Mouse (Mus musculus) neural tube, embryonic 10.5 days (tissue): ENCODE results near the gene Slc30a3.
"Not testable (repeated sequence)": the region's sequence is repeated elsewhere in the genome, so short reads cannot be mapped to it uniquely, and the experiment has no call there.

Experiments used
- DNase-seq: peaks from one replicate; pipeline ENCODE4 v3.0.0-alpha.2; 2017; ENCODE audit warnings: low spot score; ENCODE audit errors: extremely low spot score

The Slc30a3 gene

GRCm38 (mm10) chr5:31093151-31094041 lies 14.6 kb downstream of the Slc30a3 start:
- DNase-seq = peak; percentile 49

DNA sequence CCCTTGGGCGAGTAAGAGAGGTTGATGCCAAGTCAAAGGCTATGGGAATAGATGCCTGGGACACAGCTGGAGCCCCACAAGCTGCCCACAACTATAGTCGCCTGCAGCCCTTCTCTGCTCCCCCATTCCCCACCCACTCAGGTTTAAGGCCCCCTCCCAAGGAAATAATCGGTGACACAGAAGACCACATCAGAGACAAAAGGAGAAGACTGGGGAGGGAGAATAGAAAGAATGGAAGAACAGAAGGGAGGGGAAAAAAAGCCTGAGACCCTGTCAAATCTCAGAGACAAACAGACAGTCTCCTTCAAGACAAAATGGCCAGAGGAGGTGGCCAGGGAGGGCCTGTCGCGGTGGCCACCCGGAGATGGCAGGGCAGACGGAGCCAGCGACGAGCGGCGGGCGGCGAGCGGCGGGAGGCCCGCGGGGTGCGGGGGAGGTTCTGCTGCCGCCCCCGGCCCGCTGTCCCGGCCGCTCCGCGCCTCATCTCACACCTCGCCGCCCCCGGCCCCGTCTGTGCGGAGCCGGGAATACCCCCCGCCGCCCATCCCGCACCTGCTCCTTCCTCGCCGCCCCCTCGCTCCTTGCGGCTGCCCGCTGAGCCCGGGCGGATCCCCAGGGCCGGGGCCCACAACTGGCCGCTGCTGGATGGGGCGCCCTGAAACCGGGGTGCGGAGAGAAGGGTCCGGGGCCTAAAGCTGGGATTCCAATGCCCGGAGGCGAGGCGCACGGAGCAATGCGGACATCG lies 15.6 kb downstream of the Slc30a3 start:
- peak; percentile 33 for DNase-seq

DNA sequence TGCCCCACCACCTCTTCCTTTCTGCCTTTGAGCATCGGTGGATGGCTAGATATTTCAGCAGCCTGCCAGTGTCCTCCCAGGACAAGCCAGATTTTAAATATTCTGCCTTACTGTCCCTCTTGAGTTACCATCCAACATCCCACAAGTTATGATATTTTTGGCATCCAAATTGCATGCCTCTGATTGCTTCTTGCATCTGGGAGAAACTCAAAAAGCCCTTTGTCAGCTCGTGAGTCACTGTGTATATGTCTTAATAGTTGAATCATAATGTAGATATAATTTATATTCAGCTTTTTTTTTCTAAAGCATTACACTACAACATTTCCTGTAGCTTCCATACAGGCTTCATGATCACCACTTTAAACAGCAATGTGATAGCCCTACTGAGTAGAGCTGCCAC lies 20.9 kb downstream of the Slc30a3 start:
- no peak for DNase-seq

DNA sequence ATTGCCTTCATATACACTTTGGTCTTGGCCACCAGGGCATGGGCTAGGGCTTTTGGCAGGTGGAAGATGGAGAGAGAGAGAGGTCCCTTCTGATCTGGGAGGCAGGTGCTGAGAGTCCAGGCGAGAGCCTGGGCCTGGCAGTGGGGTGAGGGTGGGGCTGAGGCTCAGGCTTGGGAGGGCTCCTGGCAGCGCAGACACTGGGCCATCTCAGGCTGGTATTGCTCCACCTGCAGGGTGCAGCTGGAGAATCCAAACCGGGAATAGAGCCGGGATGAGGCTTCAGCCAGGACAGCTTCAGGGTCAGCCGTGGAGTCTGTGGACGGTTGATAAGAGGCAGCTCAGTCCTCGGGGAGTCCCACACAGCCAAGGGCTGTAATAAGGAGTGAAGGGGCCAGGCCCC lies 21.4 kb downstream of the Slc30a3 start:
- no peak for DNase-seq

GRCm38 (mm10) chr5:31083949-31084348 lies 24.1 kb downstream of the Slc30a3 start:
- DNase-seq = no peak

GRCm38 (mm10) chr5:31082935-31083625 lies 25.0 kb downstream of the Slc30a3 start:
- DNase-seq = no peak

DNA sequence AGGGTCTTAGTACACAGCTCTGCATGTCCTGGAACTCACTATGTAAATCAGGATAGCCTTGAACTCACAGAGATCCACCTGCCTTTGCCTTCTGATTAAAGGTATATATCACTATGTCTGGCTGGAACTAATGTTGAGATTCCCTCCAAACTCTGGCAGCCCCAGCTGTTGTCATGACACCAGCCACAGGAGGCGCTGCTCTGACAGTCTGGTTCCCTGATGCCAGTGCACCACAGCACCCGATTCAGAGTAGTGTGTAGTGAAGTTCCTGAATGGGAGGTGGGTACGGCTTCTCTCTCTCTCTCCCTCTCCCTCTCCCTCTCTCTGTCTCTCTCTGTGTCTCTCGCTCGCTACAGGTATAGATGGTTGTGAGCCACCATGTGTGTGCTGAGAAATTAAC lies 25.7 kb downstream of the Slc30a3 start:
- peak; percentile 57 for DNase-seq

DNA sequence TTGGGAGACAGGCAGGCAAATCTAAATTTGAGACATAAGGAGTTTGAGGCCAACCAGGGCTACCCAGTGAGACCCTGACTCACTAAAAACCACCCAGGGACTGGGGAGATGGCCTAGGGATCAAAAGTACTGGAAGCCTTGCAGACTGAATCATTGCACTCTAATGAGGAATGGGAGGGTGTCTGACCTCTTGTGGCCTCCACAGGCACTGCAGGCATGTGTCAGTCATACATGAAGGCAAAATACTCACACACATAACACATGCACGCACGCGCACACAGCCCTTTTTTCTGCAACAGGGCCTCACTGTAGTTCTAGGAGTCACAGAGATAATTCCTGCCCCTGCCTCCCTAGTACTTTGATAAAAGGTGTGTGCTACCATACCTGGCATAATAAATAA lies 26.7 kb downstream of the Slc30a3 start:
- peak; percentile 54 for DNase-seq

DNA sequence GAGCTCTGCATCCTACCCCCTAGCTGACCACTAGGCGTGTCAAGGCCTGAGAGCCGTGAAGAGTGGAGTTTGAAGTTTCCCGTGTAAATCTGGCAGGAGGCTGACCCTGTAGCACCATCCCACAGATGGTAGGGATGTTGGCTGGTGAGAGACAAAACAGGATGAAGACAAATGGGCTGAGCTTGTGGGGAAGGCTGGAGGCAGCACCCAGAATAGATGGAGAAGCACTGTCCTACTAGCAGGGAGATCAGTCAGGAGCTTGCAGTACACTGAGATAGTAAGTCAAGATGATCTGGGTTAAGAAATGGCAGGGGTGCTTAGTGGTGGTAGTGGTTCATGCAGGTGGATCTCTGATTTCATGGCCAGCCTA lies 27.3 kb downstream of the Slc30a3 start:
- no peak for DNase-seq

DNA sequence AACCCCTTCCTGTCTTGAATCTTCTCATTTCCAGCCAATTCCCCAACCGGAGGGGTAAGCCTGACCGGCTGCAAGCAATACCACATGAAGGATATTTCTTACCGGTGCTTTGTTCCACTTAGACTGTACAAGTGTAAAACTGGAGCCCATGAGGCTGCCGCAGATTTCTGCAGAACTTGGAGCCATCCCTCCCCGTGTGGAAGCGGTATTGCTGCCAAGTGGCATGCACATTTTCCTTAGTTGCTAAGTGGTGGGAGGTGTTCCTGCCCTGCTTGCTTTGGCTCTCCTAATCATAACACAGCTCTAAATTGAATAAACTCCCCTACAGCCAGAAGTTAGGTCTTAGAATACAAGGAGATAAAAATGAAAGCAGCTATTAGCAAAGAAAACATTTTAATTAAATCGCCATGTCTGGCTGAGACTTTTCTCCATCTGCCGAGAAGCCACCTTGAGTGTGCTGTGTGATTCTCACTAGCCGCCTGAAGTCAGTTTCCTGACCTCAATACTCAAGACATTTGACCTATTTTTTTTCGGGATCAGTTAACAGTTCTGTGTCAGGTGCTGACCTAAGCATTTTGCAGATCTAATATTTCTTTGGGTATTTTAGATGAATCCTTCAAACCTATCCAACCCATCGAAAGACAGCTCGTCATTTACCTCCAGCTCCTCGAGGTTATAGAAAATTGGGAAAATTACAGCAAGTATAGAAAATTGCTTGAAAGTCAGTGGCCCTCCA lies 27.8 kb downstream of the Slc30a3 start:
- no peak for DNase-seq

- DNase-seq = no peak
These were observed 31.7 kb downstream of the Slc30a3 start for GRCm38 (mm10) chr5:31076346-31076745.

GRCm38 (mm10) chr5:31073176-31073575 lies 34.9 kb downstream of the Slc30a3 start:
- DNase-seq = no peak

DNA sequence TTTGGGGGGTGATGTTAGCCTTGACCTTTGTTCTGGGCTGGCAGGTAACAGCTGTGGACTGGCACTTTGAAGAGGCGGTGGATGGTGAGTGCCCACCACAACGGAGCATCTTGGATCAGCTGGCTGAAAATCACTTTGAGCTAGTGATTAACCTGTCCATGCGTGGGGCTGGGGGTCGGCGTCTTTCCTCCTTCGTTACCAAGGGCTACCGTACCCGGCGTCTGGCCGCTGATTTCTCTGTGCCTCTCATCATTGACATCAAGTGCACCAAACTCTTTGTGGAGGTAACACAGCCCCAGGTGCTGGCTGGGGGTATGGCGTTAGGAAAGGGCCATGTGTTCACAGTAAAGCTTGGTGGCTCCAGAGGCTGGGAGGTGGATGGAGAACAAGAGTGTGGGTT lies 36.2 kb downstream of the Slc30a3 start:
- DNase-seq = no peak

DNA sequence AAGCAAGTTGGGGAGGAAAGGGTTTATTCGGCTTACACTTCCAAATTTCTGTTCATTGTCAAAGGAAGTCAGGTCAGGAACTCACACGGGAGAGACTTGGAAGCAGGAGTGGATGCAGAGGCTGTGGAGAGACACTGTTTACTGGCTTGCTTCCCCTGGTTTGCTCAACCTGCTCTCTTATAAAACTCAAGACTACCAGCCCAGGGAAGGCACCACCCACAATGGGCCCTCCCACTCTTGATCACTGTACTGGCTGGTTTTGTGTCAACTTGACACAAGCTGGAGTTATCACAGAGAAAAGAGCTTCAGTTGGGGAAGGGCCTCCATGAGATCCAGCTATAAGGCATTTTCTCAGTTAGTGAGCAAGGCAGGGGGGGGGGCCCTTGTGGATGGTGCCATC lies 37.0 kb downstream of the Slc30a3 start:
- DNase-seq = no peak

DNA sequence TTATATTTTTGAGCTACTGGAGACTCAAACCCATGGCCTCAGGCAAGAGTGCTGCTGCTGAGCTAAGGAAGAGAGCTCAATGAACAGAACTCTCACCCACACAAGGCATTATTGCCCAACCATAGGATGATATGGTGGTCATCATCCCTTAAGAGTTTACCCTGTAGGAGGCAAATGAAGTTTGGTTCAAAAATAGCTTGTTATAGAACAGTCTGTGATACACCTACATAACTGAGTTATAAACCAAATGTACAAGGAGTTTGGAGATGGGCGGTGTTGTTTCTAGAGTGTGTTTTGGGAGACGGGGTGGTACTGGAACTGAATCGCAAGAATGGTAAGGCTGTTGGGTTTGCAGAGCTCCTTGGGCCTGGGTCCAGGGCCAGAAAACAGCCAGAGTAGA lies 38.2 kb downstream of the Slc30a3 start:
- DNase-seq = no peak

- DNase-seq = no peak
These were observed 52.6 kb downstream of the Slc30a3 start for GRCm38 (mm10) chr5:31055216-31056140.

- peak; percentile 95 for DNase-seq
These were observed 53.5 kb downstream of the Slc30a3 start, which contains the start of gene Cad for GRCm38 (mm10) chr5:31054261-31055215. Gene Cad, plus strand, starts transcription at chr5:31054780.

- DNase-seq = not testable (repeated sequence)
These were observed 54.3 kb downstream of the Slc30a3 start for GRCm38 (mm10) chr5:31053728-31054127.

- no peak for DNase-seq
These were observed 57.6 kb downstream of the Slc30a3 start for GRCm38 (mm10) chr5:31050427-31050826.
